Mouse (Mus musculus): ENCODE results near the gene Carmil3.

- no peak for TF ChIP-seq GATA1 (IDR thresholded peaks at IDR 0.05; ENCODE audit: borderline replicate concordance, low read length)
- no peak for TF ChIP-seq FLI1 (IDR thresholded peaks at IDR 0.05; ENCODE audit: low read length)
Observed at GRCm38 (mm10) chr14:55518897-55519296, 28.4 kb downstream of the Carmil3 start.
